Mouse (Mus musculus) kidney, adult 2 months (tissue): ENCODE data around the gene Psmb5.

Source experiments
- CTCF ChIP-seq: fragments of 200-500 bp; conservative IDR thresholded peaks from 2 replicates; pipeline ENCODE4 v1.5.1; 2011; ENCODE audit warnings: low read depth, mild to moderate bottlenecking, control low read depth, low read length, moderate library complexity, mixed read lengths; ENCODE audit not compliant: insufficient read depth, insufficient read length
- POLR2A ChIP-seq: fragments of 200-500 bp; IDR thresholded peaks from one replicate; pipeline ENCODE4 v1.6.1; 2011; ENCODE audit warnings: low read depth, low read length, control low read depth

DNA sequence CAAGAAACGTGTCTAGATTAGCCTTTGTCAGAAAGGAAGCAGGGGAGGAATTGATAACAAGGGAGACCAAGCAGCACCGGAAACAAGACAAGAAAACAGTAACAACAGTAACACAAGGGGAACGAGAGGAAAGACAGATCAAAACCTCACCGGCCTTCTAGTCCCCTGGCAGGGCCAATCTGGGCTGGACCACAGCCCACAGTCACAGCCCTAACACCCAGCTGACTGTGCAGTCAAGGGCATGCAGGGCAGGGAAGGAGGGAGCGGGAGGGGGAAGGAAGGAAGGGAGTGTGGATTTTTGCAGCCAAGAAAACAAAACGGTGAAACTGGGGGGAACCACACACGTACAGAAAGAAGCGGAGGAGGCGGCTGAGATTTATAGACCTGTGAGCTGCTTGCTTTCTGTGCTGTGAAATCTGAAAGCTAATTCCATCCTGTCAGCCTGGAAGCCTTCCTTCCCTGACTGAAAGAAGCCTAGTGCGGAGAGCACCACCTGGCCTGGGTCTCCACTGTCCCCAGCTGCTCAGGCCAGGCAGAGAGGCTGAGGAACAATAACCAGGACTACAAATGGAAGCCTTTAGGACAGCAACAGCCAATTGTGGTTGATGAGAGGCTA is 25.4 kb downstream of the Psmb5 start:
- TF ChIP-seq CTCF, result no peak
- TF ChIP-seq POLR2A, result no peak
